Mouse (Mus musculus) heart, postnatal 0 days (tissue): ENCODE measurements at regions not wholly inside any gene's neighbourhood (a gene's known extent, or its start where the extent isn't known, plus 50 kb on each side); places are given as distances from the start of the nearest gene placed in this dataset.
A peak's percentile ranks its signal among the peaks of the same experiment; 100 is the strongest.

Experiments used
- ATAC-seq: fragments of 200-750 bp; cut with Nextera tagmentation; 2 replicates; pipeline ENCODE4 v1.8.0; 2017; ENCODE audit warnings: low read depth, moderate number of reproducible peaks, moderate library complexity; ENCODE audit not compliant: insufficient read depth
- DNase-seq: peaks from one replicate; pipeline ENCODE4 v3.0.0-alpha.2; 2016; ENCODE audit warnings: low spot score
- H3K27ac ChIP-seq: fragments of 300-500 bp; sonication (generic); 2 replicates; pipeline ENCODE4 v1.5.1; 2014; ENCODE audit warnings: low read depth, mild to moderate bottlenecking
- H3K27me3 ChIP-seq: fragments of 300-500 bp; sonication (generic); 2 replicates; pipeline ENCODE4 v1.6.1; 2014; ENCODE audit warnings: low read length, mixed read lengths; ENCODE audit not compliant: control insufficient read depth, insufficient read depth
- H3K36me3 ChIP-seq: fragments of 300-500 bp; sonication (generic); replicated peaks from 2 replicates; pipeline ENCODE4 v1.6.1; 2014; ENCODE audit warnings: low read length, mixed read lengths; ENCODE audit not compliant: control insufficient read depth, insufficient read depth
- H3K4me1 ChIP-seq: fragments of 300-500 bp; sonication (generic); 2 replicates; pipeline ENCODE4 v1.6.1; 2014; ENCODE audit warnings: antibody characterized with exemption; ENCODE audit not compliant: control insufficient read depth, insufficient read depth
- H3K4me2 ChIP-seq: fragments of 300-500 bp; sonication (generic); 2 replicates; pipeline ENCODE4 v1.6.1; 2014; ENCODE audit warnings: low read depth, mild to moderate bottlenecking, low read length, moderate library complexity
- H3K4me3 ChIP-seq: fragments of 300-500 bp; sonication (generic); 2 replicates; pipeline ENCODE4 v1.5.1; 2014; ENCODE audit warnings: low read depth, low read length
- H3K9ac ChIP-seq: fragments of 300-500 bp; sonication (generic); replicated peaks from 2 replicates; pipeline ENCODE4 v1.6.1; 2014; ENCODE audit warnings: low read depth, low read length, mixed read lengths
- H3K9me3 ChIP-seq: fragments of 300-500 bp; sonication (generic); replicated peaks from 2 replicates; pipeline ENCODE4 v1.6.1; 2016; ENCODE audit warnings: low read length; ENCODE audit not compliant: control insufficient read depth
- CTCF ChIP-seq: IDR thresholded peaks from 2 replicates; pipeline ENCODE4 v1.5.1; 2016; ENCODE audit warnings: antibody characterized with exemption, control low read depth, low read depth
- EP300 ChIP-seq: IDR thresholded peaks from 2 replicates; pipeline ENCODE4 v1.6.1; 2016; ENCODE audit warnings: antibody characterized with exemption, low read depth
- WGBS: fragments of 180-500 bp; shearing (Covaris S2); extraction: QIAGEN DNeasy Blood & Tissue Kit; methylation state at CpG from one replicate; pipeline ENCODE4 v1.1.7; 2014; 5-methylcytosine and 5-hydroxymethylcytosine counted together

DNA sequence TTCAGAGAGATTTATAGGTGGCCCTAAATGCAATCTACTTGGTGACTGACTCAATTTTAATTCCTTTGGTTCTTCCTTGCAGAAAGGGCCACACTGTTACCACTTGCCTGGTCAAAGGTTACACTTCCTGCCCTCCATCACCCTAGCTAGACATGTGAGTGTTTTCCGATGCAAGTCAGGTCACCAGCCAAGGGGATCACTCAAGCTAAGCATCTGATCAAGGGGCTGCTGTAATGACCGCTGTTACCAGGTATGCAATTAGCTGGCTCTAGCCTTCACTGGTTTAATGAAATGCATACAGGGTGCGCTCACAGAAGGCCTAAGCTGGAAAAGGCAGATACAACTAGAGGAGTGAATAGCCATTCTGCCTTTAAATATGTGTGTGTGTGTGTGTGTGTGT is 105.1 kb downstream of the Mtx2 start:
- 74% methylated on average over 3 of the region's 3 CpGs for WGBS
- DNase-seq, result no peak
- H3K9me3 ChIP-seq, result no peaks in the 10 kb centered on the region
- H3K4me2 ChIP-seq, result no peak overlapping the region
- H3K27ac ChIP-seq, result no peak overlapping the region
- no peak for ATAC-seq
- no peak overlapping the region for H3K9ac ChIP-seq
- H3K36me3 ChIP-seq, result no peaks in the 10 kb centered on the region
- no peaks in the 10 kb centered on the region for H3K27me3 ChIP-seq
- no peak overlapping the region for H3K4me3 ChIP-seq
- no peak for TF ChIP-seq CTCF
- TF ChIP-seq EP300, result no peak
- 0 out of 2 replicates have a peak, but pooled peaks cover 3% of the 10 kb centered on the region for H3K4me1 ChIP-seq

DNA sequence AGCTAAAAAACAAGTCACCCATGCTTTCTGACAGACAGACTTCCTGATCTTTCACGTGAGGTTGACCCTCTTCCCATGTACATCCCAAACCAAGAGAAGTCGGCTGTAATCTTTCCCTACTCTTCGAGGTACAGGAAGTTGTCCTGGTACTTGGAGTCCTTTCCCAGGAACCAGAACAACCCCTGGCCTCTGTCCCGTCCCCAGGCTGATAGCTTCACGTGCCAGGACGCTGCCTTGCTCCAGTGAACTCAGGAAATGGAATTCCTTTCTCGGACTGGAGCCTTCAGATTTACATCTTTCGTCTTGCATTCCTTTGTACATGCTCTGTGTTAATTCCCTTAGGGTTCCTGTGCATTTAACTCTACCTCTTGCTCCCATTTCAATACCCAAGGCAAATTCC is 107.6 kb downstream of the Mtx2 start:
- 13% methylated on average over 8 of the region's 8 CpGs for WGBS
- ATAC-seq (peak; percentile 36; the same call in 1 of the 2 replicates), DNase-seq (peak; percentile 50)
- no peak overlapping the region for H3K4me3 ChIP-seq
- H3K9me3 ChIP-seq, result no peaks in the 10 kb centered on the region
- H3K4me2 ChIP-seq, result no peak overlapping the region
- H3K9ac ChIP-seq, result no peak overlapping the region
- H3K36me3 ChIP-seq, result no peaks in the 10 kb centered on the region
- no peaks in the 10 kb centered on the region for H3K27me3 ChIP-seq
- no peak overlapping the region for H3K27ac ChIP-seq
- 0 out of 2 replicates have a peak, but pooled peaks cover 3% of the 10 kb centered on the region for H3K4me1 ChIP-seq
- TF ChIP-seq EP300 (0 out of 2 replicates have a peak, but pooled peaks have one; percentile 23), CTCF (no peak)

GRCm38 (mm10) chr2:74933771-74934170 is 108.2 kb downstream of the Mtx2 start:
- H3K27me3 ChIP-seq, result no peaks in the 10 kb centered on the region
- H3K4me1 ChIP-seq, result 0 out of 2 replicates have a peak, but pooled peaks cover 3% of the 10 kb centered on the region
- no peak overlapping the region for H3K4me2 ChIP-seq
- TF ChIP-seq CTCF (no peak), EP300 (no peak)
- H3K27ac ChIP-seq, result no peak overlapping the region
- H3K9ac ChIP-seq, result no peak overlapping the region
- H3K4me3 ChIP-seq, result no peak overlapping the region
- 71% methylated on average over 1 of the region's 1 CpGs for WGBS
- H3K36me3 ChIP-seq, result no peaks in the 10 kb centered on the region
- no peaks in the 10 kb centered on the region for H3K9me3 ChIP-seq
- DNase-seq (no peak), ATAC-seq (no peak)

DNA sequence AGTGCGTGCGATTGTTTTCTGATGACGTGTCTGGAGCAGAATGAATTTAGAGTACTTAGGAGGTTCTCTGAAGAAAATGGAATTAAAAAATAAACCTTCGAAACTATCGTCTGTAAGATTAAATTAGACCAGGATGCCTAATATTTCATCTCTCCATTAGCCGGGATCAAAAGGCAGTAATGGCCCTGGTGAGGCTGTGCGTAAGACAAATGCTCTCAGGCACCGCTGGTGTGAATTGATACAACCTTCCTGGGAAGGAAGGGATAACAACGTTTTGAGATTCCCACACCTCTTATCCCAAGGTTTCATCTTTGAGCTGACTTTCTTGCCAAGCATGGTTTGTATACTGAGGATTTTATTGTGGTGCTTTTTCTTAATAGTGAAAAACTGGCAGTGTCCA is 113.1 kb downstream of the Mtx2 start:
- Histone ChIP-seq H3K4me3 (no peak overlapping the region), H3K4me2 (no peak overlapping the region), H3K4me1 (no peaks in the 10 kb centered on the region), H3K36me3 (no peaks in the 10 kb centered on the region), H3K27ac (no peak overlapping the region), H3K9me3 (no peaks in the 10 kb centered on the region), H3K27me3 (no peaks in the 10 kb centered on the region), H3K9ac (no peak overlapping the region)
- DNase-seq (no peak), ATAC-seq (no peak)
- TF ChIP-seq CTCF, result no peak
- 78% methylated on average over 9 of the region's 9 CpGs for WGBS

GRCm38 (mm10) chr2:74941966-74942365 is 116.4 kb downstream of the Mtx2 start:
- DNase-seq, result no peak
- Histone ChIP-seq H3K4me2 (no peak overlapping the region), H3K27ac (no peak overlapping the region), H3K27me3 (no peaks in the 10 kb centered on the region), H3K9me3 (no peaks in the 10 kb centered on the region), H3K36me3 (no peaks in the 10 kb centered on the region), H3K4me3 (no peak overlapping the region), H3K4me1 (no peaks in the 10 kb centered on the region), H3K9ac (no peak overlapping the region)
- WGBS, result 88% methylated on average over 10 of the region's 10 CpGs
- TF ChIP-seq CTCF (no peak), EP300 (no peak)
- ATAC-seq, result no peak

GRCm38 (mm10) chr2:74942611-74943198 is 117.1 kb downstream of the Mtx2 start:
- Histone ChIP-seq H3K27me3 (no peaks in the 10 kb centered on the region), H3K9me3 (no peaks in the 10 kb centered on the region), H3K9ac (no peak overlapping the region), H3K27ac (no peak overlapping the region), H3K4me1 (no peaks in the 10 kb centered on the region), H3K4me2 (no peak overlapping the region), H3K36me3 (no peaks in the 10 kb centered on the region), H3K4me3 (no peak overlapping the region)
- ATAC-seq (no peak), DNase-seq (no peak)
- 58% methylated on average over 6 of the region's 6 CpGs for WGBS
- TF ChIP-seq EP300 (no peak), CTCF (no peak)
